Mouse (Mus musculus): ENCODE results near the gene Tsga10ip.
A peak's percentile ranks its signal among the peaks of the same experiment; 100 is the strongest.

The Tsga10ip gene

DNA sequence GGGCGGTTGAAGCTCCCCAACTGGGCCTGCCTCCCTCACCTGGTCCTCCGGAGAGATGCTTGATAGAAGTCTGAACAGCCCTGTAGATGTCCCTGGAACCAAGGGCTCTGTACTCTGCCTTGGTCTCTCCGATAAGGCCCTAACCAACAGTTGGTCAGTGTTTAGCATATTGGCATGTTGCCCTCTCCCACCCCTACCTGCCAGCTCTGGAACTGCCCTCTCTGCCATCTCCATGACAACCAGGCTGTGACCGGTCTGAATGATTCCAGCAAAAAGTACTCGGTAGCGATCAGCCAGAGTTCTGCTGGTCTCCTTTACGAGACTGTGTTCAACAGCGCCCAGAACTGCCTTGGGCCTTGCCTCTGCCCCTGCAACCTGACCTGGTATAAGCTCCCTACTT, at the start of gene Tsga10ip:
TSS of gene Tsga10ip (minus strand) at position 234 of the 400 bp plus-strand sequence.
- no peak for DNase-seq (ENCODE audit: low spot score)

DNA sequence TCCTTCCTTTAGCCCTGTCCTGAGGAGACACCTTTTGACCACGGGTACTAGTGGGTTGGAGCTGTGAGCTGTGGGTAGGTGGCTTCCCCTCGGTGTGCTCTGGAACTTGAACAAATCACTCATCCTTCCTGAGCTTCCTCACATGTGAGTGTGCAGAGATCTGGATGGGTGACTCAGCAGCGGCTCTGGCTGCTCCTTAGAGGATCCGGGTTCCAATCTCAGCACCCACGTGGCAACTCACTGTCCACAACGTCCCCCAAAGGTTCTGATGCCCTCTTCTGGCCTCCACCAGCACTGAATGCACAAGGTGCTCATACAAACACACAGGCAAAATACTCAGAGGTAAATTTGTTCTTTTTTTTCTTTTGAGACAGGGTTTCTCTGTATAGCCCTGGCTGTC, 49.4 kb upstream of the Tsga10ip start:
- DNase-seq (ENCODE audit: low spot score) = no peak

DNA sequence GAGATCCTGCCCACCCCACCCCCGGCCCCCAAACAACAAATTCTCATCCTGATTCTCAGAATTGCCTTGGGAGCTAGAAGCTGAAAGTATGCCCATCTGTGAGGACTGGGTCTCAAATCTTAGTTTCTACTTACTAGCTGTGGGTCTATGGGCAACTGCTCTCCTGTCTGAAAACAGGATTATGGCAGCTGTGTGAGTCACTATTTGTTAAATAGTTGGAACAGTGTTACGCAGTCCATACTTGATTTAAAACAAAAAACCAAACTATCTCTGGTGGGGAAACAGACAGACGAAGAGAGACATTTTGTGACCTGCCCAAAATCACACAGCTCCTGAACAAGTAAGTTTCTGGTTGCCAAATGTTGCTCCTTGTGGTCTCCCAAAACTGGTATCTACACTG, 47.3 kb upstream of the Tsga10ip start:
- no peak for DNase-seq (ENCODE audit: low spot score)

DNA sequence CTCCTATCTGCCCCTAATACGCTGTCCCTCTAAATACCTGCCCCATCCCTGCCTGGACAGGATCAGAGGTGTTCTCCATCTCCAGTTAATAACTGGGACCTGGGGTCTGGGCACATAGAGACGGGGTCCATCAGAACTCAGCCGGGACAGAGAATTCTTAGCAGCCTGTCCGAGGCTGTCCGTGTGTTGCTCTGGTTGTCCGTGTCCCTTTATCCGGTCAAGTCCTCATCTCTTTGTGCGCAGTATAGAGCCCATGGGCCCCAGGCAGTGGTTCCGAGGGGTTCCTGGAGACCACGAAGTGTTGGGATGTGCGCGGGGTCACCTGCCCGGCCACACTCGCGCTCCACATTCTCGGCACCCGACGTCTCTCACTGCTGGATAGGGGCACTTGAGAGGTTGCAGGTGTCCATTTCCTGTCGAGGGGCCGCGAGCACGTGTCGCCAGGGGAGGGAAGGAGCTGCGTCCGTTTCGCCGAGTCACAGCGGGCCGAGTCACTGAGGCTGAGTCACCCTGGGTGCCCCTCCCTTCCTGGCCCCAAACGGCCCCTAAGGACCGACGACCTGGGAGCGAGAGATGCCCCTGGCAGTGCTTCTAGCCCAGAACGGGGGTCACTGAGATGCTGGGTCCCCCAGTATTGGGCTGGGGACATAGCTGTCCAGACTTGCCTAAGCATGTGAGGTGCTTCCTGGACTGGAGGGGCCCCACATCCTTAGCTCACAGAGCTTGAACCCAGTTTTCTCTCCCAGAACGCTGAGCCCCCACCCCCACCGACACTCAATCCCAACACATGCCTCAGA, 46.2 kb upstream of the Tsga10ip start:
- DNase-seq (ENCODE audit: low spot score) = no peak

DNA sequence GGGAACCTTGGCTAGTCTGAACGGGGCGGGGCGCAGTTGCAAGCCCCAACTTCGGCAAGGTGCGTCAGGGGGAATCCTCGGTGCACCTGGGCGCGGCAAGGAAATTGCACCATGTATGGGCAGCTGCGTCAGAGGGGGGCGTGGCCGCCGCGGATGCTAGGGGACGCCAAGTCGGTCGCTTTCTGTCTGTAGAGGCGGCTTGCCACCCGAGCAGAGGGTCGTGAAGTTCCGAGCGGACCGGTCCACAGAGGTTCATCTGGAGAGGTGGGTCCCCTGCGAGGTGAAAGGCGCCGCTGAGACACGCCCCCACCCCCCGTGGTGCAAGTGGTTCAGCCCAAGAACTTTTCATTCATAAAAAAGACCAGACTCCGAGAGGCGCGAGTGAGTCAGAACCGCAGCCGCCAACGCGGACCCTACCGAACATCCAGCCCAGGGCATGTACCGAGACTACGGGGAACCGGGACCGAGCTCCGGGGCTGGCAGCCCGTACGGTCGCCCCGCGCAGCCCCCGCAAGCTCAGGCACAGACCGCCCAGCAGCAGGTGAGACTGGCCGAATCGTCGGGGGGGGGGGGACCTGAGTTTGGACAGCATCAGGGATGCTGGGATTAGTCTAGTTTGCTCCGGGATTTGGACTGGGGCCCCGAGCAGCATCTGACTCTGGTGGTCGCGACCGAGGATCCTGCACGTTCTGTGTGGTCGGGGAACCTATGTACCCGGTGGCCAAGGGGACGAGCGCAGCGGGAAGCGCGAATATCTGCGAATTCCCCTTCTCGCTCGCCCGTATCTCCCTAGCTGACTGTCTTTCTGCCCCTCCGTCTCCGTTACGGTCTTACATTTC, 45.4 kb upstream of the Tsga10ip start, which contains the start of gene Fosl1:
TSS of gene Fosl1 (plus strand) at position 33 of the 839 bp plus-strand sequence.
- no peak for DNase-seq (ENCODE audit: low spot score)

DNA sequence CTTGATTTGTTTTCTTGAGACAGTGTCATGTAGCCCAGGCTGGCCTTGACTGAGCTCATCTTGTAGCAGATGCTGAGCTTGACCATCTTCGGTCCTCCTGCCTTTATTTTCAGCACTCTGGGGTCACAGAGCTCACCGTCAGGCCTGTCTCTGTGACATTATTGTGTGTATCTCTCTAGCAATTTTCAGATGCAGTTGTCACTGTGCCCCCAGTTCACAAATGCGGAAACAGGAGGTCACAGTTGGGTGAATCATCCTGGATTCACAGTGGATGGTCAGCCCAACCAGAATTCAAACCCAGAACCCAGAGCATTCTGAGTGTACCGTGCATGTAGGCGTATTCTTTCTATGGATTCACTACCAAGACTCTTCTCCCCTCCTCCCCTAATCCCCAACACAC, 43.4 kb upstream of the Tsga10ip start:
- no peak for DNase-seq (ENCODE audit: low spot score)

DNA sequence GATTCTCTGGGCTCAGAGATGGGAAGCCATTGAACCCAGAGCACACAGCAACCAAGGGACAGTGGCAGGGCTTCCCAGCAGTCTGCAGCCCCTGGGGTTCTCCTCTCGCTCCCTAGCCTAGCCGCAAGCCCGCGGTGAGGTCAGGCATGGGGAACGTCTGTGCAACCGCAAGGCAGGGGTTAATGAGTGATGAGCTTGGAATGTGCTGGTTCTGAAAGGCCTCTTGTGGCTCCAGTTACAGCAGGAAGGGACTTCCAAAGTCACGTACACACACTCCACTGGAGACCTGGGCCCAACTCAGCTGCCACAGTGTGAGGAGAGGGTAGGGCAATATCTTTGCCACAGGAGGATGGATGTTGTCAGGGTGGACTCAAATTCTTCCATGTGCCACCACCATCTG, 42.6 kb upstream of the Tsga10ip start:
- no peak for DNase-seq (ENCODE audit: low spot score)

DNA sequence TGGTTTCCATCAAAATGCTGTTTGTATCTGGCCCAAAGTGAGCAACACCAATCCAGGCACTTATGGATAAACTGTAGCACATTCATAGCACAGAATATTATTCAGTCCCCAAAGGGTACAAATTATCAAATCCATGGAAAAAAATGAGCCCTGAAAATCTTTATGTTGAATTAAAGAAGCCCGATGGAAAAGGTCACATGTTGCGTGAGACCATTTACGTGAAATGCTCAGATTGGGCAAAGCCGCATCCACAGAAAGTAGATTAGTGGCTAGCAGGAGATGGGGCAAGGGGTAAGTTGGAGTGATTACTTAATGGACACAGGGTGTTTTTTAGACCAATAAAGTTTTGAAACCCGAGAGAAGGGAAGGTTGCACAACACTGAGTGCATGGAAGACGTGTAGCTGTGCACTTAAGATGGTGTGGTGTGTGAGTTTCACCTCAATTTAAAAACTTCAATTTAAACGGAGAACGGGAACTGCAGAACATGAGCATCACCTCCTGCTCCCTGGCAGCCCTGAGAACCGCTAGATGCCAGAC, 42.1 kb upstream of the Tsga10ip start:
- DNase-seq (ENCODE audit: low spot score) = no peak

DNA sequence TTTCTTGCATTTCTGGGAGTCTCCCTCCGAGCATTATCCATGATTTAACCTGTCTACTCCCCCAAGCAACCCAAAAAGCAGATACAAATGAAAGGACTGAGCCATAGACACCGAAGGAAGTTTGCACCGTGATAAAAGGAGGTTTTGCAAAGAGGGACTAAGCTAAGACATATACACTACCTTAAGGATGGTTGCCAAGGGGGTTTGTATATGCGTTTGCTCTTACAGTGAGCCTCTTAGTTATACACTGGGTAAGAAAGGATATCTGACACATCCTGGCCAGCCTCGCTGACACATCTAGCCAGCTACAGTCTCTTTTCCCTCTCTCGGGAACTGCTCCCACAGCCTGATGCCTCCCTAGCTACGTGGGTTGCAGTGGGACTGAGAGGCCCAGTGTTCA, 31.6 kb upstream of the Tsga10ip start:
- no peak for DNase-seq (ENCODE audit: low spot score)

DNA sequence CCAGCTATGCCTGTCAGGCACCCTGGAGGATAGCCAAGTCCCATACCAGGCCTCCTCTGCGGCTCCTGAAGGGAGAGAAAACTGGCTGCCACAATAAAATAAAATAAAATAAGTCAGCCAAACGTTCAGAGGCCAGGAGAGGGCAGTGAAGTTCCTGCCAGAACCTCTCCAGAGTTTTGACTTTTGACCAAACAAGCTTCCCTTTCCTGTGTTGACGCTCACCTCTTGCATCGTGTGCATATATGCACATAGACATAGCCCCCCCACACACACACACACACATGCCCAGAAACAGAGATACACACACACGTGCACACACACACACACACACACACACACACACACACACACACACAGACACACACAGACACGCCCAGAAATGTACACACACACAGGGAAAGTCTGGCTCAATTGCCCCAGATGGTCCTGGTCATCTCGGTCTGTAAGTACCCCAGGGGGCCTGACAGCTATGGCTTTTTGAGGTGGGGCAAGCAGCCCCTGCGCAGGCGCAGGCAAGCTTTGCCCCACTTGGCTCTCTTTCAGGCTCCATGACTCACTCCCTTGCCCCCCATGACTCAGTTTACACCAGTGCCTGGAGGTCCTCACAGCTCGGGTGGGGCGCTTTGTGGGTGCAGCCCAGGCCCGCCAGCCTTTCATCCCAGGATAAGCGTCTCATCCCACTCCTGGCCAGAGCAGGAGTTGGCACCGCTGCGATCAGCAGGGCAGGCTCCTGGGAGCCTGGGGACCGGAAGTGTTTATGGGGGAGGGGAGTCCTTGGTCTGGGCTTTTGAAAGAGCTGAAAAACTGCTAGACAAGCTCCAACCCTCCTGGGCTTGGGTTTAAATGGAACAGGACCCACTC, 30.9 kb upstream of the Tsga10ip start:
- DNase-seq (ENCODE audit: low spot score) = no peak

DNA sequence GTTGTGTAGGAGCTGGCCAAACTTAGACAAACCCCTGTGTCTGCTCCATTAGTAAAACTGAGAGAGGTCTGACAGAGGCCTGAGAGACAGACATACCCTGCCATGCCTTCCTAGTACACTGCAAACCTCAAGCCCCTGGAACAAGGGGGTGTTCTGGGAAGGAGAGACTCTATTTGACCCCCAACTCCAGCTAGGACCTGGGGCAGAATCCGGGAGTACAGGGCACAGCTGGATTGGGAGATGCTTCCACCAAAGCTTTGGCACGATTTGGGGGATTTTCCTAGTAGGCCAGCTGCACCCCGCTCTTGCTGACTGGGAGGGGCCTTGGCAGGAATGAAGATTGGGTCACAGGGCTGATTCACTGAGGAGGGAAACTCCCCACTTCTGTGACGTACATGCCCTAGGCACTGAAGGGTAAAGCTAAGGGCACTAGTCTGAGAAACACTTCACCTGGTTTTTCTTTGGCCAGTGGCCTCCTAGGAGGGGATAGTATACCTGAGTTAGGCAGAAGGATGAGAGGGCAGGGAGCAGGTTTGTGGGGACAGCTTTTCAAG, 29.7 kb upstream of the Tsga10ip start:
- DNase-seq (ENCODE audit: low spot score) = no peak

DNA sequence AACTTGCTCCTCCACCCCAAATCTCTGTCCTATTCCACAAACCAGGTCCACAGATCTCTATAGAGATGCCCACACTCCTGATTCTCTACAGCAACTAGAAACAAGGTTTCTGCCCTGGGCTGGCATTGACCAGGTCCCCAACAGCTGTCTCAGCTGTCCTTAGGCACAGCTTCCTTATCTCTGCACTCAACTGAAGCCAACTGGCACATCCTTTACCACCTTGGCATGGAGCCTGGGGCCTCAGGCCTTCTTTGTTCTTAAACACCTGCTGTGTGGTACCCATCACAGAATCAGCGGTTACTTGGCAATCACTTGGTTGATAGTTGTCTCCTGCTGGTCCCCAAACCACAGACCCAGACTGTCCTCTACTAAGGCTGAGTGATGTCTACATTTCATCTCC, 28.1 kb upstream of the Tsga10ip start:
- DNase-seq (ENCODE audit: low spot score) = no peak

DNA sequence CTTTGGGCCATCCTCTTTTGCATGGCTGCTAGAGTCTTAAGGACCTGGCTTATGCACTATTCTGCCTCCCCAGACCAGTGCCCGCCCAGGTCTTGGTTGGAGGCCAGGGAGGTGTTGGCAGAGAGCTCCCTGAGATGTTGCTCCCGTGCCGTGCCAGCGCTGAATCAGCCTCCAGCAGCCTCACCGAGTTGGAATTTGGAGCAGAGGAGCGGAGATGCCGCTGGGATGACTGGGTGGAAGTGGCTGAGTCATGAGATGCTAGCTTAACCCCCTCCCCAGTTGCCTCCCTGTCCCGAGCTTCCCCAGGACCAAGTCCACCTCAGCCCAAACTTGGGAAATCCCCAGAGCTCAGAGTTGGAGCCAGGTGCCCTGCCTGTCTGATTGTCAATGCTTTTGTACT, 27.5 kb upstream of the Tsga10ip start:
- no peak for DNase-seq (ENCODE audit: low spot score)

DNA sequence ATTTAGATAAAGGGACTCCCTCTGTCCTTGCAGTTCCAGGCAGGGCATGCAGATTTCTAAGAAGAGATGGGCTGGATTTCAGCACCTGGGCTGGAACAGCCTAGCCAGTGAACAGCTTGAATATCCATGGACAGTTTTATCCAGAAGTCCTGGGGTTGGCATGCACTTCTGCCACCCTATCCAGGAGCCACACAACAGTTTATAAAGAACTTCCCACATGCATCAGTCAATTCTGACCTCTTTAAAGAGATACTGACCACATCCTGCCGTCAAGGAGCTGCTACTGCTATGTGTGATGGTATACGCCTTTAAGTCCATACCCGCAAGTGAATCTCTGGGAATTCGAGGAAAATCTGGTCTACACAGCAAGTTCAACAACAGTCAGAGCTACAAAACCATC, 26.9 kb upstream of the Tsga10ip start:
- DNase-seq (ENCODE audit: low spot score) = no peak

DNA sequence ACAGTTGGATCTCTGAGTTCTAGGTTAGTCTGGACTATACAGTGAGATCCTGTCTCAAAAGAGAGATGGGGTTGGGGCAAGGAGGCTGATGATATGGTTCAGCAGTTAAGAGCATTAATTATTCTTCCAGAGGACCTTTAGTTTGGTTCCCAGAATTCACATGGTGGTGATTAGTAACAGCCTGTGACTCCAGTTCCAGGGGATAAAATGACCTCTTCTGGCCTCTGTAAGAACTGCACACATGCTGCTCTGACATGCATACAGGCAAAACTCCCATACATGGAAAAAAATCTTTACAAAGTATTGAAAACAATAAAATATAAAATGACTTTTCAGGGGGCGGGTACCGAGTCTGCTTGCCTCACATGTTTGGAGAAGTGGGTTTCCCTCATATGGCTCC, 25.8 kb upstream of the Tsga10ip start:
- DNase-seq (ENCODE audit: low spot score) = no peak

DNA sequence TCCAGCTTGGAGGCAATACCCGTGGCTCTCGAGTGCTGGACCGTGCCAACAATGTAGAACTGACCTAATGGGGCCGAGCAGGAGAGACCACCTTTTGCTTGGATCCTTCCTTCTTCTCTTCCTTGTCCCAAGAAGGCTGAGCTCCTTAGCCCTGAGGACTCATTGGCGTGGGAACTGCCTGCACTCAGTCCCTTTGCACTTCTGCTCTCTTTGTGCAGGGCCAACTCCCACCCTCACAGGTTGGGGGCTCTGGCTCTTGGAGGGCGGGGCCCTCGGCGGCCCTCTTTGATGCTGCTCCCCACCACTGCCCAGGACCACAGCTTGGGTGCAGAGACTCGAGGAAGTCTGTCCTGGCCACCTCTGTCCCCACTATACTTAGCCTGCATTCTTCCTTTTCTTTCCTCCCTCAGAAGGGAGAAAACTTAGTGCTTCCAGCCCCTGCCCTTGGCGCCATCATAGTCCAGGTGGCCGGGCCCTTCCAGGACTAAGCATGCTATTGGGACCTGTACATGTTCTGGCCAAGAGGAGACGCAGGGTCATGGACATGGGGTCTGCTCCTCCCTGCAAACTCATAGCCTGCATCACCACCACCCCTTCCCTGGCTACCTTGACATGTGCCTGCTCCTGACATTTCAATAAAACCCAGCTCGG, 24.4 kb upstream of the Tsga10ip start:
- no peak for DNase-seq (ENCODE audit: low spot score)

DNA sequence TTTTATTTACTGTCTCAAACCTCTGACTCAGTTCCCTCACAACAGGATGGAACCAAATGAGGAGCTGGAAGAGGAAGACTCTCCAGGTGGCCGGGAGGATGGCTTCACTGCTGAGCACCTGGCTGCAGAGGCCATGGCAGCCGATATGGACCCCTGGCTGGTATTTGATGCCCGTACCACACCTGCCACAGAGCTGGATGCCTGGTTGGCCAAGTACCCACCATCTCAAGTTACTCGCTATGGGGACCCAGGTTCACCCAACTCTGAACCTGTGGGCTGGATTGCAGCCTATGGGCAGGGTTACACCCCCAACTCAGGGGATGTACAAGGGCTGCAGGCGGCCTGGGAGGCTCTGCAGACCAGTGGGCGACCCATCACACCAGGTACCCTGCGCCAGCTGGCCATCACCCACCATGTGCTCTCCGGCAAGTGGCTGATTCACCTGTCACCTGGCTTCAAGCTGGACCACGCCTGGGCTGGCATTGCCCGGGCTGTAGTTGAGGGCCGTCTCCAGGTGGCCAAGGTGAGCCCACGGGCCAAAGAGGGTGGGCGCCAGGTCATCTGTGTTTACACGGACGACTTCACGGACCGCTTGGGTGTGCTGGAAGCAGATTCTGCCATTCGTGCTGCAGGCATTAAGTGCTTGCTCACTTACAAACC, 23.7 kb upstream of the Tsga10ip start:
- no peak for DNase-seq (ENCODE audit: low spot score)

DNA sequence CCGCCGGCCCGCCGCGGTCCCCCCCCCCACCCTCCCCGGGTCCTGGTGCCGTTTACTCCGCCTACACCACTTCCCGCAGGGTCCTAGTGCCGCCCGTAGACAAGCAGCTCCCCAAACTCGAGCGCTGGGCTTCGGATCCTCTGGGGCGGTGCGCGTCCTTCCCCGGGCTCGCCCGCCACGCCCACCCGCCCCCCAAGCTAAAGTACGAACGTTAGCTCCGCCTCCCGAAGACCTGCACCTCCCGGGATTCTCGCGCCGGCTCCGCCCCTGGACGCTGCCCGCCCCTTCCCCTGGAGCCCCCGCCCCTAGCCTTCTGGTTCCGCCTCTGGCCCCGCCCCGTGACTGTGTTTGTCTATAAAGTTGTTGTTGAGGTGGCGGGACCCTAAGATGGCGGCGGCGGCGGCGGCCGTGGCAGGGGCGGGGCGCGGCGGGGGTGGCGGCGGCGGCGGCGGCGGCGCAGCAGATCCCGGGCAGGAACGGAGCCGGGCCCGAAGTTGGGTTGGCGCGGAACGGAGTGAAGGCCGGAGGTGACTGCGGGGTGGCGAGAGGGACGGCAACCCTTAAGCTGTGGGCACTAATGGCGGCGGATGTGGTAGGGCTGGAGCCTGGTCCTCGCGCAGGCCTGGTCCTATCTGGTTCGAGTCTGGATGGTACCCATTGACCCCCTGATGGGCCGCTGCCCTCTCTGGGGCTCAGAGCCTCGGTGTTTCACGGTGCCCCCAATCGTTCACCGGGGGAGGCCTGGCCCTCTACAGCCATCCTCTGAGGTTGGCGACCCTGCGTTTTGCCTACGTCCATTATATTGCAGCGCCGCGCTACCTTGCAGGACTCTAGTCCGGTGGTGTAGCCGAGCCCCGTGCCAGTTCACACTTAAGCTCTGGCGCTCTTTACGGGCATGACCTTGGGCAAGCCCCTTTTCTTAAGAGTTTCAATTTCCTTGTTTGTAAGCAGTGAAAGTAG, 22.7 kb upstream of the Tsga10ip start, which contains the start of the genes Drap1 and AI837181:
TSS of gene Drap1 (minus strand) at position 198 of the 960 bp plus-strand sequence.
TSS of gene AI837181 (plus strand) at position 363 of the 960 bp plus-strand sequence.
- DNase-seq (ENCODE audit: low spot score) = peak; percentile 68

DNA sequence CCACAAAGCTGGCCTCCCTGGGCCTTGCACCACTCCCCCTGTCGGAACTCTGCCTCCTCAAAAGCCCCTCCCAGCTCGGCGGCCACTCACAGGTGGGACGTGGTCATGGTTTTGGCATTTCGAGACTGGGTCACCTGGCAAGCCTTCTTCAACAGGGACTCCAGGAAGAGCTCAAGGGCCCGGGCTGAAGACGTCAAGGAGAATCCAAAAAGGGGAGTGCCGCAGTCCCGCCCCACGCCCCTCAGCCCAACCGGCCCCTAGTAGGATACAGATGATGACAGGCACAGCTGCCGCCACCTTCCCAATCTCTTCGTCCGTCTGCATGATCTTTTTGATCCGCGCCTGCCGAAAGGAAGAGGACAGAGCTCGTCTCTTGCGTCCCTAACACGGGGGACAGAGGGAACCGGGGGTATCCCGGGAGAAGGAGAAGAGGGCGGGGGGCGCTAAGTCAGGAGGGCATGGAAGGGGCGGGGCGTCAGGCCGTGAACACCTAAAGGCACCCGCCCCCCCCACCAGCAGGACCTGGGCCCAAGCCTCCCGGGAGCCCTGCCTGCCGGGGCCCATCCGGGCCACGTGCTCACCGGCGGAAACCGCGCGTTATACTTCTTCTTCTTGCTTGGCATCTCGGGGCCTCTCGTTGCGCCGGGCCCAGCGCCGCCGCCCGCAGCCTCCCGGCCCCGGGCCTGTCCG, 21.9 kb upstream of the Tsga10ip start:
- no peak for DNase-seq (ENCODE audit: low spot score)
